Mouse (Mus musculus) thymus, adult 2 months (tissue): Measurements from ENCODE around the gene Pidd1. TPM values are rescaled to one million over a fixed set of nuclear protein-coding genes. Genes with fewer than 3 reads are reported as not detected.

Source experiments
- DNase-seq: peaks from one replicate; pipeline ENCODE4 v3.0.0; 2021
- H3K27ac ChIP-seq: fragments of 200-500 bp; 2 replicates; pipeline ENCODE4 v1.5.1; 2012; ENCODE audit warnings: low read length, control low read depth; ENCODE audit not compliant: control insufficient read depth, insufficient read depth
- H3K27me3 ChIP-seq: fragments of 200-500 bp; 2 replicates; pipeline ENCODE4 v1.6.1; 2012; ENCODE audit warnings: mild to moderate bottlenecking, low read length, moderate library complexity, mixed read lengths; ENCODE audit not compliant: control insufficient read depth, insufficient read depth
- H3K36me3 ChIP-seq: fragments of 200-500 bp; 2 replicates; pipeline ENCODE4 v1.6.1; 2012; ENCODE audit warnings: mild to moderate bottlenecking, low read length, moderate library complexity; ENCODE audit not compliant: control insufficient read depth, insufficient read depth
- H3K4me1 ChIP-seq: fragments of 200-500 bp; replicated peaks from 2 replicates; pipeline ENCODE4 v1.6.1; 2012; ENCODE audit warnings: low read length; ENCODE audit not compliant: control insufficient read depth, insufficient read depth
- H3K4me3 ChIP-seq: fragments of 200-500 bp; 2 replicates; pipeline ENCODE4 v1.5.1; 2012; ENCODE audit warnings: mild to moderate bottlenecking, low read length, control low read depth, moderate library complexity; ENCODE audit not compliant: control insufficient read depth, insufficient read depth
- CTCF ChIP-seq: fragments of 200-500 bp; IDR thresholded peaks from 2 replicates; pipeline ENCODE4 v1.5.1; 2012; ENCODE audit warnings: mild to moderate bottlenecking, control low read depth, low read length, moderate library complexity, borderline replicate concordance; ENCODE audit not compliant: control insufficient read depth, poor library complexity, insufficient read depth; ENCODE audit errors: extremely low read depth
- POLR2A ChIP-seq: fragments of 200-500 bp; IDR thresholded peaks from 2 replicates; pipeline ENCODE4 v1.6.1; 2012; ENCODE audit warnings: mild to moderate bottlenecking, low read length, control low read depth, moderate library complexity; ENCODE audit not compliant: control insufficient read depth, poor library complexity, insufficient read depth; ENCODE audit errors: extremely low read depth
- WGBS: fragments of 180-500 bp; shearing (Covaris S2); methylation state at CpG from one replicate; pipeline ENCODE4 v1.1.7; 2018; 5-methylcytosine and 5-hydroxymethylcytosine counted together
- polyA plus RNA-seq: library from polyadenylated mRNA; depleted of rRNA; stranded (reverse); fragments of >200 nt; gene quantifications from 2 replicates; pipeline ENCODE4 v1.2.3, GENCODE M21; 2012; rRNA removed

Gene Pidd1
- polyA plus RNA-seq, 1 experiment: 109 TPM

GRCm38 (mm10) chr7:141390326-141391259 is 53.2 kb downstream of the Pidd1 start:
- WGBS: 91% methylated on average over 9 of the region's 9 CpGs
- Histone ChIP-seq H3K36me3 (no peaks in the 10 kb centered on the region; the same call in 1 of the 2 replicates), H3K27me3 (no peaks in the 10 kb centered on the region), H3K27ac (no peak overlapping the region), H3K4me3 (no peak overlapping the region), H3K4me1 (peaks cover 8% of the 10 kb centered on the region)
- no peak for DNase-seq
- no peak for TF ChIP-seq POLR2A
- no peak for TF ChIP-seq CTCF

GRCm38 (mm10) chr7:141388487-141389109 is 55.2 kb downstream of the Pidd1 start:
- Histone ChIP-seq H3K4me1 (peaks cover 8% of the 10 kb centered on the region), H3K4me3 (no peak overlapping the region), H3K36me3 (no peaks in the 10 kb centered on the region), H3K27me3 (no peaks in the 10 kb centered on the region), H3K27ac (no peak overlapping the region)
- TF ChIP-seq POLR2A (no peak), CTCF (no peak)
- DNase-seq: no peak
- 79% methylated on average over 3 of the region's 3 CpGs for WGBS

Other genes with a start within 250 kb of the Pidd1 start
- 7.1 and 7.4 TPM in 2 replicates for gene Lrrc56, start 249.9 kb downstream of the Pidd1 start, polyA plus RNA-seq
- gene Lmntd2, start 229.9 kb downstream of the Pidd1 start, polyA plus RNA-seq: 4.6 and 5.5 TPM in 2 replicates
- 29.8 TPM in 2 replicates for gene Rassf7, start 228.2 kb downstream of the Pidd1 start, polyA plus RNA-seq
- gene Phrf1, start 215.2 kb downstream of the Pidd1 start, polyA plus RNA-seq: 64.1 and 80.2 TPM in 2 replicates
- gene Irf7, start 177.5 kb downstream of the Pidd1 start, polyA plus RNA-seq: 219 and 278 TPM in 2 replicates
- gene Cdhr5, start 167.2 kb downstream of the Pidd1 start, polyA plus RNA-seq: 2.2 and 2.7 TPM in 2 replicates
- 10.3 and 10.6 TPM in 2 replicates for gene Sct, start 164.9 kb downstream of the Pidd1 start, polyA plus RNA-seq
- gene Drd4, start 152.0 kb downstream of the Pidd1 start, polyA plus RNA-seq: 0.18 and 0.47 TPM in 2 replicates
- gene Deaf1, start 116.3 kb downstream of the Pidd1 start, polyA plus RNA-seq: 34.9 and 40.2 TPM in 2 replicates
- gene Tmem80, start 116.3 kb downstream of the Pidd1 start, polyA plus RNA-seq: 78.1 and 81.8 TPM in 2 replicates
- gene Eps8l2, start 105.1 kb downstream of the Pidd1 start, polyA plus RNA-seq: 20.2 and 25.4 TPM in 2 replicates
- 216 and 235 TPM in 2 replicates for gene Taldo1, start 51.8 kb downstream of the Pidd1 start, polyA plus RNA-seq
- gene Gatd1, start 29.9 kb downstream of the Pidd1 start, polyA plus RNA-seq: 98.1 and 104 TPM in 2 replicates
- gene Cend1, start 14.5 kb downstream of the Pidd1 start, polyA plus RNA-seq: 0.43 and 0.63 TPM in 2 replicates
- 114 and 128 TPM in 2 replicates for gene Slc25a22, start 6.1 kb downstream of the Pidd1 start, polyA plus RNA-seq
- gene Rplp2, start 3.3 kb upstream of the Pidd1 start, polyA plus RNA-seq: 674 and 750 TPM in 2 replicates
- gene Pnpla2, start 11.2 kb upstream of the Pidd1 start, polyA plus RNA-seq: 256 and 296 TPM in 2 replicates
- gene Cracr2b, start 17.1 kb upstream of the Pidd1 start, polyA plus RNA-seq: 10.0 and 14.9 TPM in 2 replicates
- 132 and 186 TPM in 2 replicates for gene Cd151, start 23.4 kb upstream of the Pidd1 start, polyA plus RNA-seq
- 31.1 and 39.3 TPM in 2 replicates for gene Polr2l, start 31.1 kb upstream of the Pidd1 start, polyA plus RNA-seq
- 36.9 and 45.1 TPM in 2 replicates for gene Tspan4, start 31.2 kb upstream of the Pidd1 start, polyA plus RNA-seq
- gene Chid1, start 95.8 kb upstream of the Pidd1 start, polyA plus RNA-seq: 26.5 and 36.8 TPM in 2 replicates
- gene Ap2a2, start 118.1 kb upstream of the Pidd1 start, polyA plus RNA-seq: 40.9 and 45.7 TPM in 2 replicates
- gene Muc6, start 211.3 kb upstream of the Pidd1 start, polyA plus RNA-seq: 0.16 and 0.17 TPM in 2 replicates
- gene Muc2, start 246.3 kb upstream of the Pidd1 start, polyA plus RNA-seq: 1.2 and 1.4 TPM in 2 replicates